In the genomic region with DNA sequence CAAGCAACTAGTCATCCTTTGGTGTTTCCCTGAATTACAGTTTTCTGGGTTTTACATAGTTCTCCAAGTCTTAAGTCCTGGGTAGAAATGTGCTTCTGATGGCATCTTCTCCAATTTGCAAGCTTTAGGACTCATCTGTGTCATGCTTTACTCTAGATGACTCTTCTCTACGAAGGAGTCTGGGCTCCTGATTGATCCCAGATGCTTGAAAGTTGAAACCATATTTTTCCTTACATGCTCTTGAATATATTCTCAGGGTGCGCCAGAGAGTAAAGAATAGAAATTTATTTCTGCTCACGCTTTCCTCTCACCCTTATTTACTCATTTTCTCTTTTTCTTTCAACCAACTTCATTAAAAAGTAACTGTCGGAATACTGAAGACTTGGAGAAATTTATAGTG, we compare ENCODE assay signal across 27 mouse cellular contexts.
DNase-seq lines count a peak whose midpoint lies in the region; ATAC-seq lines count a peak whose summit lies in the region.
"Had no signal": no experiment of that assay in that cellular context is flagged by ENCODE, and none has a peak within 500 bp of the region (broad histone marks: within the 10 kb centered on the region; RNA-seq: fewer than 3 reads in every experiment).

No protein-coding gene starts in this region.

- no peaks in the 10 kb centered on the region for H3K27me3 ChIP-seq in embryonic facial prominence, embryonic 11.5 days (ENCODE audit: control insufficient read depth, insufficient read depth, low read length)
- H3K27me3 ChIP-seq in embryonic facial prominence, embryonic 10.5 days (replicated peaks; ENCODE audit: low read depth, poor library complexity, severe bottlenecking): no peaks in the 10 kb centered on the region
- H3K27me3 ChIP-seq in embryonic facial prominence, embryonic 14.5 days (replicated peaks; ENCODE audit: control insufficient read depth, insufficient read depth, low read length): no peaks in the 10 kb centered on the region
- H3K27me3 ChIP-seq: CH12.LX; embryonic facial prominence, embryonic 13.5 days; forebrain, embryonic 12.5 days had no signal

- WGBS in embryonic facial prominence, embryonic 11.5 days: 51% methylated on average over 4 of the region's 4 CpGs
- WGBS in embryonic facial prominence, embryonic 10.5 days: 64% methylated on average over 4 of the region's 4 CpGs
- WGBS in embryonic facial prominence, embryonic 14.5 days: 39% methylated on average over 4 of the region's 4 CpGs

- peak; percentile 39 for DNase-seq in embryo, embryonic 10.5 days (ENCODE audit: low spot score)
- DNase-seq in embryo, embryonic 10 days (ENCODE audit: low spot score): no peak
- peak; percentile 65 for DNase-seq in embryonic facial prominence, embryonic 11.5 days (ENCODE audit: low spot score)
- DNase-seq in embryonic facial prominence, embryonic 10.5 days (ENCODE audit: low spot score): no peak
- DNase-seq in embryonic facial prominence, embryonic 14.5 days (ENCODE audit: low spot score): peak; percentile 80
- DNase-seq in mesoderm, embryonic 11.5 days (ENCODE audit: low read depth, low spot score): peak; percentile 18
- DNase-seq in cerebellum, postnatal 36 days: no peak
- DNase-seq: adrenal gland, adult 8-10 months; adrenal gland, postnatal 14 days; adrenal gland, postnatal 36 days; B cell, adult 2 months; cerebellum, adult 11-12 months; cerebellum, adult 2 months; cerebellum, adult 9-10 months; cerebellum, postnatal 10 days; cerebellum, postnatal 25 days had no signal

- no peak overlapping the region for H3K9ac ChIP-seq in embryonic facial prominence, embryonic 11.5 days (replicated peaks; ENCODE audit: low read length)
- H3K9ac ChIP-seq in embryonic facial prominence, embryonic 14.5 days (ENCODE audit: low read depth, low read length): no peak overlapping the region
- H3K9ac ChIP-seq: embryonic facial prominence, embryonic 13.5 days; forebrain, embryonic 12.5 days had no signal

- ATAC-seq in embryonic facial prominence, embryonic 11.5 days (replicated peaks; ENCODE audit: insufficient number of reproducible peaks, low FRiP score, low TSS enrichment, low read depth): no peak
- no peak for ATAC-seq in embryonic facial prominence, embryonic 14.5 days (ENCODE audit: low read depth)
- ATAC-seq: activated CD4-positive, CD25-positive, alpha-beta regulatory T cell, adult 4 months; CD4-positive, CD25-positive, alpha-beta regulatory T cell, adult 4 months; forebrain, embryonic 14.5 days; forebrain, embryonic 16.5 days; Patski had no signal

- no peaks in the 10 kb centered on the region for H3K36me3 ChIP-seq in embryonic facial prominence, embryonic 11.5 days (replicated peaks; ENCODE audit: control insufficient read depth, insufficient read depth, low read depth, low read length)
- H3K36me3 ChIP-seq in embryonic facial prominence, embryonic 10.5 days (replicated peaks): no peaks in the 10 kb centered on the region
- H3K36me3 ChIP-seq in embryonic facial prominence, embryonic 14.5 days (ENCODE audit: control insufficient read depth, insufficient read depth, low read length): no peaks in the 10 kb centered on the region
- H3K36me3 ChIP-seq: embryonic facial prominence, embryonic 13.5 days; forebrain, embryonic 10.5 days; forebrain, embryonic 12.5 days; G1E had no signal

- H3K4me1 ChIP-seq in embryonic facial prominence, embryonic 11.5 days (ENCODE audit: control insufficient read depth, insufficient read depth, low read length): no peaks in the 10 kb centered on the region
- no peaks in the 10 kb centered on the region for H3K4me1 ChIP-seq in embryonic facial prominence, embryonic 10.5 days
- H3K4me1 ChIP-seq in embryonic facial prominence, embryonic 14.5 days (ENCODE audit: control insufficient read depth, insufficient read depth, low read length): no peaks in the 10 kb centered on the region; the same call in 1 of the 2 replicates
- H3K4me1 ChIP-seq: forebrain, embryonic 10.5 days; forebrain, embryonic 12.5 days had no signal

- no peak overlapping the region for H3K27ac ChIP-seq in embryonic facial prominence, embryonic 11.5 days (replicated peaks; ENCODE audit: low read depth, low read length)
- H3K27ac ChIP-seq in embryonic facial prominence, embryonic 10.5 days (replicated peaks): no peak overlapping the region
- no peak overlapping the region for H3K27ac ChIP-seq in embryonic facial prominence, embryonic 14.5 days (replicated peaks; ENCODE audit: low read depth, low read length)
- H3K27ac ChIP-seq: embryonic facial prominence, embryonic 13.5 days; forebrain, embryonic 10.5 days; forebrain, embryonic 12.5 days had no signal

- H3K9me3 ChIP-seq in embryonic facial prominence, embryonic 11.5 days (replicated peaks; ENCODE audit: control insufficient read depth, low read length): no peaks in the 10 kb centered on the region
- no peaks in the 10 kb centered on the region for H3K9me3 ChIP-seq in embryonic facial prominence, embryonic 10.5 days
- no peaks in the 10 kb centered on the region for H3K9me3 ChIP-seq in embryonic facial prominence, embryonic 14.5 days (ENCODE audit: control insufficient read depth, low read length)
- H3K9me3 ChIP-seq: embryonic facial prominence, embryonic 13.5 days; forebrain, embryonic 10.5 days; forebrain, embryonic 12.5 days; G1E had no signal

- H3K4me2 ChIP-seq in embryonic facial prominence, embryonic 11.5 days (ENCODE audit: low read depth, low read length): no peak overlapping the region
- no peak overlapping the region for H3K4me2 ChIP-seq in embryonic facial prominence, embryonic 14.5 days (ENCODE audit: low read depth, low read length)
- H3K4me2 ChIP-seq: embryonic facial prominence, embryonic 13.5 days; forebrain, embryonic 12.5 days had no signal

- H3K4me3 ChIP-seq in embryonic facial prominence, embryonic 11.5 days (ENCODE audit: low read depth, low read length): no peak overlapping the region
- no peak overlapping the region for H3K4me3 ChIP-seq in embryonic facial prominence, embryonic 10.5 days
- no peak overlapping the region for H3K4me3 ChIP-seq in embryonic facial prominence, embryonic 14.5 days (ENCODE audit: low read depth, low read length)
- H3K4me3 ChIP-seq: embryonic facial prominence, embryonic 13.5 days; erythroblast, embryonic 14.5 days; forebrain, embryonic 10.5 days; forebrain, embryonic 12.5 days had no signal

Comparison
In these comparisons a context has a peak if more than half of its experiments do, and no peak if none do; other contexts are left out.
1. DNase-seq: peak in embryo, embryonic 10.5 days (single experiment), embryonic facial prominence, embryonic 11.5 days (single experiment), embryonic facial prominence, embryonic 14.5 days (single experiment) and mesoderm, embryonic 11.5 days (single experiment); none in embryo, embryonic 10 days (single experiment), embryonic facial prominence, embryonic 10.5 days (single experiment) and cerebellum, postnatal 36 days (0 of 2).